Mouse (Mus musculus) kidney, adult 2 months (tissue): ENCODE data around the gene Grin2c.

ENCODE experiments used
- CTCF ChIP-seq: fragments of 200-500 bp; conservative IDR thresholded peaks from 2 replicates; pipeline ENCODE4 v1.5.1; 2011; ENCODE audit warnings: low read depth, mild to moderate bottlenecking, control low read depth, low read length, moderate library complexity, mixed read lengths; ENCODE audit not compliant: insufficient read depth, insufficient read length
- POLR2A ChIP-seq: fragments of 200-500 bp; IDR thresholded peaks from one replicate; pipeline ENCODE4 v1.6.1; 2011; ENCODE audit warnings: low read depth, low read length, control low read depth

DNA sequence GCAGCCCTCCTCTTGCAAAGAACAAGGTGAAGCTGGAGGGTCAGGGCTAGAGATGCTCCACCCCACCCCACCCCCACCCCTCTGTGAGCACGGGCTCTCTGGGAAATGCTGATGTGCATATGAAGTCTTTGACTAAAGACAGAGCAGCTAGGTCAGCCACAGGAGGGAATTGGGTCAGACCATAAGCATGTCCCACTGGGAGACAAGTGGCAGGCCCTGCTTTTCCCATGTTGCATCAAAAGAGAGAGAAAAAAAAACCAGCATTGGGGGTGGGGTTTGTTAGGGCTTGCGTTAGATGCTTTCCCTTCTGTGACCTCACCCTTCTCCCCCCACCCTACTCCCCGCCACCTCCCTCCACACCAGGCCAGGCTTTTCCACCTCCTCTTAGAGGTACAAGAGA lies 19.8 kb downstream of the Grin2c start:
- TF ChIP-seq POLR2A (no peak), CTCF (no peak)
